Mouse (Mus musculus) cerebellum, adult 18-20 months (tissue): ENCODE data around the gene Fntb.

Source experiments
- DNase-seq, 2 experiments: peaks; one replicate each; pipeline ENCODE4 v3.0.0; 2021

The Fntb gene

GRCm38 (mm10) chr12:76924904-76925604 is 159.7 kb downstream of the Fntb start:
- DNase-seq, result peak; percentile 70 to 80

- no peak for DNase-seq
Measured at GRCm38 (mm10) chr12:76926338-76926945, 161.1 kb downstream of the Fntb start.

GRCm38 (mm10) chr12:76927012-76927411 is 161.6 kb downstream of the Fntb start:
- no peak for DNase-seq

GRCm38 (mm10) chr12:76927539-76927938 is 162.2 kb downstream of the Fntb start:
- DNase-seq, result peak in 1 of 2 experiments; percentile 35

- no peak for DNase-seq
Measured at GRCm38 (mm10) chr12:76930177-76930576, 164.8 kb downstream of the Fntb start.

- peak; percentile 82 to 84 for DNase-seq
Measured at GRCm38 (mm10) chr12:76931739-76932687, 166.6 kb downstream of the Fntb start.

- DNase-seq, result no peak
Measured at GRCm38 (mm10) chr12:76932688-76933060, 167.3 kb downstream of the Fntb start.

GRCm38 (mm10) chr12:76934438-76934837 is 169.0 kb downstream of the Fntb start:
- DNase-seq, result no peak

- no peak for DNase-seq
Measured at GRCm38 (mm10) chr12:76936211-76936610, 170.8 kb downstream of the Fntb start.

- DNase-seq, result peak in 1 of 2 experiments; percentile 53
Measured at GRCm38 (mm10) chr12:76938013-76938412, 172.6 kb downstream of the Fntb start.

GRCm38 (mm10) chr12:76941524-76941923 is 176.1 kb downstream of the Fntb start:
- no peak for DNase-seq

GRCm38 (mm10) chr12:76942476-76942875 is 177.1 kb downstream of the Fntb start:
- no peak for DNase-seq

GRCm38 (mm10) chr12:76943046-76943445 is 177.7 kb downstream of the Fntb start:
- DNase-seq, result no peak

GRCm38 (mm10) chr12:76943466-76943865 is 178.1 kb downstream of the Fntb start:
- no peak for DNase-seq

- no peak for DNase-seq
Measured at GRCm38 (mm10) chr12:76947487-76947886, 182.1 kb downstream of the Fntb start.

GRCm38 (mm10) chr12:76948185-76948584 is 182.8 kb downstream of the Fntb start:
- DNase-seq, result no peak

- peak in 1 of 2 experiments; percentile 1 for DNase-seq
Measured at GRCm38 (mm10) chr12:76948781-76949180, 183.4 kb downstream of the Fntb start.

- DNase-seq, result peak in 1 of 2 experiments; percentile 5
Measured at GRCm38 (mm10) chr12:76950330-76950729, 184.9 kb downstream of the Fntb start.

GRCm38 (mm10) chr12:76953750-76954363 is 188.5 kb downstream of the Fntb start:
- no peak for DNase-seq

- peak; percentile 86 to 91 for DNase-seq
Measured at GRCm38 (mm10) chr12:76954698-76955423, 189.5 kb downstream of the Fntb start.

- DNase-seq, result no peak
Measured at GRCm38 (mm10) chr12:76957688-76958087, 192.3 kb downstream of the Fntb start.
